Mouse (Mus musculus): ENCODE data around the gene Gm37240. TPM values are rescaled to one million over a fixed set of nuclear protein-coding genes. Genes with fewer than 3 reads are reported as not detected.

Gm37240 gene
- polyA plus RNA-seq, 1 experiment from 2014 or later: 0.52 TPM

DNA sequence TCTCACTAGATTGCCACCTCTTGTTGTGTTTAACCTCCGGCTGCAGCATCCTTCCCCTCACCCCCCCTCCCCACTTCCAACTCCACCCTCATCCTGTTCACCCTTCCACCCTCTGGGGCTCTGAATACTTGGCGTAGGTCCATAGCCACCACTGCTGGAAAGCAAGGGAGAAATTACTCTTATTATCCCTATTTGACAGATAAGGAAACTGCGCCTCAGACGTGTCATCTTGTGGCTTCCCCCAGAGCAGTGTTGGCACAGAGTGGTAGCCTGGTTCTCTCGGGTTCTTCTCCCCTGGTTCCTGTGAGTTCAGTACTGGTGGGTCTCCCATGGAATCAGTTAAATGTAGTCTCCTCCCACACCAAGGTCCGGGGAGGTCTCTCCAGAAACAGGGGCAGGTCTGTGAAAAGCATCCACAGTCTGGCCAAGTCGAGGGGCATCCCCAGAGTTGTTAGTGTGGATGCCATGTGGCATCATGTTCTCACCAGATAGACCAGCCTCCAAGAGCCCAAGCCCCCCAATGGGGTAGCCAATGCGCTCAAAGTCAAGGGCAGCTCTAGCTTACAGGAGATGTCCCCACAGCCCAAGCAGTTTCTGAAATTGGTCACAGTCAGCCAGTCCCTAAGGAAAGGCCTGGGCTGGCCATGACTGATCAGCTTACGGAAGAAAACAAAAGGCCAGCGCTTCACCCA, 1419.8 kb downstream of the Gm37240 start:
- WGBS (ENCODE audit: insufficient replicate concordance): 37% methylated on average over 10 of the region's 10 CpGs
- Histone ChIP-seq H3K27me3 (replicated peaks) (no peaks in the 10 kb centered on the region; the same call in 1 of the 2 replicates), H3K9ac (peak overlapping the region; percentile 42), H3K4me3 (peak overlapping the region; percentile 11; the same call in 1 of the 2 replicates), H3K4me1 (peaks cover 88% of the 10 kb centered on the region), H3K4me2 (peak overlapping the region; percentile 52), H3K27ac (peak overlapping the region; percentile 95), H3K9me3 (replicated peaks) (no peaks in the 10 kb centered on the region), H3K36me3 (peaks cover 69% of the 10 kb centered on the region)
- no peak for ATAC-seq

- Histone ChIP-seq H3K27ac (peak overlapping the region; percentile 79), H3K36me3 (peaks cover 73% of the 10 kb centered on the region), H3K4me1 (peaks cover 89% of the 10 kb centered on the region), H3K4me2 (peak overlapping the region; percentile 52), H3K9ac (peak overlapping the region; percentile 4; the same call in 1 of the 2 replicates), H3K4me3 (no peak overlapping the region), H3K27me3 (replicated peaks) (no peaks in the 10 kb centered on the region; the same call in 1 of the 2 replicates), H3K9me3 (replicated peaks) (no peaks in the 10 kb centered on the region)
- ATAC-seq: peak; percentile 60
- 15% methylated on average over 6 of the region's 6 CpGs for WGBS (ENCODE audit: insufficient replicate concordance)
Observed at GRCm38 (mm10) chr3:84465822-84466500, 1421.4 kb downstream of the Gm37240 start.

GRCm38 (mm10) chr3:84461687-84462086, 1425.6 kb downstream of the Gm37240 start:
- H3K27ac ChIP-seq: peak overlapping the region; percentile 96
- H3K4me2 ChIP-seq: peak overlapping the region; percentile 64
- 0 out of 2 replicates have a peak, but pooled peaks cover 4% of the 10 kb centered on the region for H3K27me3 ChIP-seq (replicated peaks)
- ATAC-seq: peak; percentile 72
- no peaks in the 10 kb centered on the region for H3K9me3 ChIP-seq (replicated peaks)
- H3K4me1 ChIP-seq: peaks cover 86% of the 10 kb centered on the region
- 16% methylated on average over 4 of the region's 4 CpGs for WGBS (ENCODE audit: insufficient replicate concordance)
- H3K9ac ChIP-seq: peak overlapping the region; percentile 69
- H3K36me3 ChIP-seq: peaks cover 79% of the 10 kb centered on the region
- no peak overlapping the region for H3K4me3 ChIP-seq

- WGBS (ENCODE audit: insufficient replicate concordance): 3% methylated on average over 12 of the region's 12 CpGs
- Histone ChIP-seq H3K27ac (peak overlapping the region; percentile 96), H3K9ac (peak overlapping the region; percentile 69), H3K4me2 (peak overlapping the region; percentile 64), H3K4me1 (peaks cover 86% of the 10 kb centered on the region), H3K36me3 (peaks cover 84% of the 10 kb centered on the region), H3K27me3 (replicated peaks) (0 out of 2 replicates have a peak, but pooled peaks cover 4% of the 10 kb centered on the region), H3K9me3 (replicated peaks) (no peaks in the 10 kb centered on the region), H3K4me3 (peak overlapping the region; percentile 24)
- peak; percentile 88 for ATAC-seq
Observed at GRCm38 (mm10) chr3:84460952-84461351, 1426.4 kb downstream of the Gm37240 start.

GRCm38 (mm10) chr3:84460499-84460898, 1426.8 kb downstream of the Gm37240 start:
- Histone ChIP-seq H3K9ac (peak overlapping the region; percentile 69), H3K4me2 (peak overlapping the region; percentile 64), H3K9me3 (replicated peaks) (no peaks in the 10 kb centered on the region), H3K4me1 (peaks cover 86% of the 10 kb centered on the region), H3K27me3 (replicated peaks) (0 out of 2 replicates have a peak, but pooled peaks cover 4% of the 10 kb centered on the region), H3K36me3 (peaks cover 84% of the 10 kb centered on the region), H3K4me3 (peak overlapping the region; percentile 24), H3K27ac (peak overlapping the region; percentile 96)
- 0 out of 2 replicates have a peak, but pooled peaks have one; percentile 0 for ATAC-seq
- WGBS (ENCODE audit: insufficient replicate concordance): 2% methylated on average over 3 of the region's 3 CpGs

DNA sequence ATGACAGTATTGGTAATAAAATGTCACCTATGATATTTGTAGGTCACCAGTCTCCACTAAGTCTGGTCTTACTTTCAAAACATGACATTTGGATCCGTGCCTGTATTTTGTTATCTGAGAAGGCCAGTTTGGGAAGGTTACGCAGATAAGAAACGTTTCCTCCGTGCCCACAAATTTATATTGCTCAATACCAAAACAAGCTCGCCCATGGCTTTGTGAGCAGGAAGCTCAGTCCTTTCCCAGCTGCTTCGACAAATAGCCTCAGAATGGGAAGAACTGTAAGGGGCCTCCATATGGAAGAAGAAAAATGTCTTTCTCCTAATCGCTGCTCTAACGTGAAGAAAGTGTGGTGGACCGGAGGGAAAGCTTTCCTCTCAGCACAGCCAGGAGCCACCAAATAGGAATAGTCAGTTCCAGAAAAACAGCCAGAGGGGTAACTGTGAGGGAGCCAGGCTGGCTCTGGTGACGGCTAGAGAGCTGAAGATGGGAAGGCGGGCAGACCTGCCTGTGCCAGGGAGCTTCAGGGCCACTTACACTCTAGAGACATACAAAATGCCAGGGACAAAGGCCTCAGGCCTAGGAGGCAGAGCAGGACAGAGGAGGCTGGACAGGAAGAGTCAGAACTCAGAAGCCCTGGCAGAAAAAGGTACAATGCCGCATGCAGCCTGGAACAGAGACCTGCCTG, 1431.4 kb downstream of the Gm37240 start:
- Histone ChIP-seq H3K27ac (peak overlapping the region; percentile 96), H3K9ac (peak overlapping the region; percentile 77), H3K36me3 (peaks cover 86% of the 10 kb centered on the region), H3K4me1 (peaks cover 73% of the 10 kb centered on the region), H3K4me3 (peak overlapping the region; percentile 35), H3K27me3 (replicated peaks) (peaks cover 7% of the 10 kb centered on the region; the same call in 1 of the 2 replicates), H3K4me2 (peak overlapping the region; percentile 65), H3K9me3 (replicated peaks) (no peaks in the 10 kb centered on the region)
- peak; percentile 84 for ATAC-seq
- 18% methylated on average over 12 of the region's 12 CpGs for WGBS (ENCODE audit: insufficient replicate concordance)

GRCm38 (mm10) chr3:84450651-84451050, 1436.7 kb downstream of the Gm37240 start:
- no peaks in the 10 kb centered on the region for H3K9me3 ChIP-seq (replicated peaks)
- H3K27ac ChIP-seq: peak overlapping the region; percentile 53; the same call in 1 of the 2 replicates
- 80% methylated on average over 2 of the region's 3 CpGs for WGBS (ENCODE audit: insufficient replicate concordance)
- H3K9ac ChIP-seq: no peak overlapping the region
- H3K27me3 ChIP-seq (replicated peaks): peaks cover 31% of the 10 kb centered on the region
- peaks cover 94% of the 10 kb centered on the region for H3K36me3 ChIP-seq
- H3K4me2 ChIP-seq: no peak overlapping the region
- H3K4me3 ChIP-seq: no peak overlapping the region
- peaks cover 35% of the 10 kb centered on the region for H3K4me1 ChIP-seq
- ATAC-seq: no peak

DNA sequence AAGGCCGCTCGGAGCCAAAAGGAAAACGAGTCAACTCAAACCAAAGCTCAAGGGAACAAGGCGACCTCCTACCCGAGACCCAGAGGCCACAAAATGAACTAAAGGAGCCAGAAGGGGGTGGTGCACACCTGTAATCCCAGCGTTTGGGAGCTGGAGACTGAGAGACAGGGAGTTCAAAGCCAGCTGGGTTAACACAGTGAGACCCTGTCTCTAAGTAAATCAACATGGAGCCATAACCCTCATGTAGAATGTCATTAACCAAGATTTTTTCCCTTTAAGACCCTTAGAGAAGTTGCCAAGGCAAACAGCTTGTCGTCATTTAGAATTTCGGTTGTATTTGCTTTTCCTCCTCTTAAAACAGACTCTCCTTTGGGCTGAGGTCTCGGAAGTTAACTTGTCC, 1438.3 kb downstream of the Gm37240 start:
- peaks cover 24% of the 10 kb centered on the region for H3K4me1 ChIP-seq
- H3K27me3 ChIP-seq (replicated peaks): peaks cover 48% of the 10 kb centered on the region
- H3K36me3 ChIP-seq: peaks cover 99% of the 10 kb centered on the region
- no peak overlapping the region for H3K9ac ChIP-seq
- H3K9me3 ChIP-seq (replicated peaks): no peaks in the 10 kb centered on the region
- 78% methylated on average over 9 of the region's 9 CpGs for WGBS (ENCODE audit: insufficient replicate concordance)
- H3K4me3 ChIP-seq: no peak overlapping the region
- no peak for ATAC-seq
- no peak overlapping the region for H3K4me2 ChIP-seq
- no peak overlapping the region for H3K27ac ChIP-seq

GRCm38 (mm10) chr3:84447803-84448202, 1439.5 kb downstream of the Gm37240 start:
- no peaks in the 10 kb centered on the region for H3K9me3 ChIP-seq (replicated peaks)
- H3K9ac ChIP-seq: no peak overlapping the region
- no peak for ATAC-seq
- H3K4me2 ChIP-seq: no peak overlapping the region
- peaks cover 56% of the 10 kb centered on the region for H3K27me3 ChIP-seq (replicated peaks)
- WGBS (ENCODE audit: insufficient replicate concordance): 79% methylated on average over 5 of the region's 5 CpGs
- no peak overlapping the region for H3K27ac ChIP-seq
- H3K36me3 ChIP-seq: peaks cover 99% of the 10 kb centered on the region
- H3K4me3 ChIP-seq: no peak overlapping the region
- H3K4me1 ChIP-seq: peaks cover 21% of the 10 kb centered on the region
